Mouse (Mus musculus) heart, adult 18-20 months (tissue): ENCODE data around the gene Dab2. TPM values are rescaled to one million over a fixed set of nuclear protein-coding genes. Genes with fewer than 3 reads are reported as not detected.

Source experiments
- DNase-seq, 2 experiments: peaks; one replicate each; pipeline ENCODE4 v3.0.0; 2021 to 2022; ENCODE audit warnings: mixed read lengths in 1 of 2
- total RNA-seq, 2 experiments: library from RNA; stranded (reverse); gene quantifications; 2 replicates each; pipeline ENCODE4 v1.2.3; 2021

The Dab2 gene
- total RNA-seq, 2 experiments from 2014 or later = 15.1 to 17.2 TPM

- DNase-seq = no peak
Observed at GRCm38 (mm10) chr15:6468845-6469244, 169.3 kb downstream of the Dab2 start.

GRCm38 (mm10) chr15:6469384-6469783, 169.8 kb downstream of the Dab2 start:
- DNase-seq = no peak

- no peak for DNase-seq
Observed at GRCm38 (mm10) chr15:6483561-6483960, 184.0 kb downstream of the Dab2 start.

Other genes starting within 250 kb of the Dab2 start
- not detected for gene C9, start 145.5 kb downstream of the Dab2 start, total RNA-seq
- gene Fyb, start 223.1 kb downstream of the Dab2 start, total RNA-seq = 10 to 100 TPM; 19.8 to 34.3 TPM